In the genomic region with DNA sequence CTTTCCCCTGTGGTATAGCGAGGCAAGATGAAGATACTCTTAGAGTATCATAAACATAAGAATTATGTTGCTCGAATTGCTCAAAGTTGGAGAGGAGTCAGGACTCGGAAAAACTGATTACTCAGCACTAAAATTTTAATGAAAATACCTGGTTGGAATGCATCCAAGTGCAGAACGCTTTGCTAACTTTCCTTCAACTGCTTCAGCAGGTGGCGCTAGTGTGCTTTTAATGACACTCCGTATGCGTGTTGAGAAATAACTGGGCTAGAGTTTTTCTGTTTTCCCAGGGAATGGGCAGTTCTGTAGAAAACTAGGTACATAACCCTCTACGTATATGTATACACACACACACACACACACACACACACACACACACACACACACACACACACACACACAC, we compare ENCODE assay signal across 9 mouse cellular contexts.
DNase-seq lines count a peak whose midpoint lies in the region; ATAC-seq lines count a peak whose summit lies in the region.
"Had no signal": no experiment of that assay in that cellular context is flagged by ENCODE, and none has a peak within 500 bp of the region (broad histone marks: within the 10 kb centered on the region; RNA-seq: fewer than 3 reads in every experiment).

No protein-coding gene starts in this region.

- no peak overlapping the region for H3K4me3 ChIP-seq in hindbrain, embryonic 11.5 days (ENCODE audit: low read depth, low read length)
- H3K4me3 ChIP-seq: liver, embryonic 13.5 days had no signal

- peak; percentile 20 for DNase-seq in gastrocnemius, adult 18-20 months (ENCODE audit: low spot score)
- no peak for DNase-seq in gastrocnemius, adult 8-10 months (ENCODE audit: low spot score in 2 of 2)
- DNase-seq in adrenal gland, adult 2 months = peak; percentile 31
- peak; percentile 39 for DNase-seq in embryo, embryonic 9.5 days (ENCODE audit: extremely low spot score)
- DNase-seq in hindbrain, embryonic 11.5 days (ENCODE audit: low spot score) = peak; percentile 75
- DNase-seq in layer of hippocampus, adult 8-10 months (ENCODE audit: low spot score in 2 of 2) = peak; percentile 4 to 52
- DNase-seq in lung, postnatal 25 days (ENCODE audit: low spot score) = peak; percentile 17
- DNase-seq in right cerebral cortex, postnatal 25 days = peak; percentile 41
- DNase-seq: liver, embryonic 13.5 days had no signal

- no peaks in the 10 kb centered on the region for H3K9me3 ChIP-seq in hindbrain, embryonic 11.5 days (ENCODE audit: control insufficient read depth, low read length)
- H3K9me3 ChIP-seq: liver, embryonic 13.5 days had no signal

- H3K36me3 ChIP-seq in hindbrain, embryonic 11.5 days (ENCODE audit: control insufficient read depth, insufficient read depth, low read length) = no peaks in the 10 kb centered on the region
- H3K36me3 ChIP-seq: liver, embryonic 13.5 days had no signal

- H3K4me2 ChIP-seq in hindbrain, embryonic 11.5 days (replicated peaks; ENCODE audit: low read depth, low read length) = no peak overlapping the region
- H3K4me2 ChIP-seq: liver, embryonic 13.5 days had no signal

- WGBS in hindbrain, embryonic 11.5 days = 24% methylated on average over 8 of the region's 8 CpGs

- H3K27ac ChIP-seq in hindbrain, embryonic 11.5 days (ENCODE audit: low read depth, low read length) = no peak overlapping the region
- H3K27ac ChIP-seq: liver, embryonic 13.5 days had no signal

- no peaks in the 10 kb centered on the region for H3K27me3 ChIP-seq in hindbrain, embryonic 11.5 days (ENCODE audit: control insufficient read depth, insufficient read depth, low read length)
- H3K27me3 ChIP-seq: liver, embryonic 13.5 days had no signal

- ATAC-seq in hindbrain, embryonic 11.5 days (ENCODE audit: low FRiP score) = peak; percentile 73; the same call in 1 of the 2 replicates

- H3K9ac ChIP-seq in hindbrain, embryonic 11.5 days (ENCODE audit: low read depth, low read length) = no peak overlapping the region
- H3K9ac ChIP-seq: liver, embryonic 13.5 days had no signal

- no peaks in the 10 kb centered on the region for H3K4me1 ChIP-seq in hindbrain, embryonic 11.5 days (replicated peaks; ENCODE audit: control insufficient read depth, insufficient read depth, low read length)
- H3K4me1 ChIP-seq: liver, embryonic 13.5 days had no signal

Comparison
In these comparisons a context has a peak if more than half of its experiments do, and no peak if none do; other contexts are left out.
1. DNase-seq: peak in gastrocnemius, adult 18-20 months (single experiment), adrenal gland, adult 2 months (single experiment), embryo, embryonic 9.5 days (single experiment), hindbrain, embryonic 11.5 days (single experiment), layer of hippocampus, adult 8-10 months (2 of 2), lung, postnatal 25 days (single experiment) and right cerebral cortex, postnatal 25 days (single experiment); none in gastrocnemius, adult 8-10 months (0 of 2).